In the genomic region with DNA sequence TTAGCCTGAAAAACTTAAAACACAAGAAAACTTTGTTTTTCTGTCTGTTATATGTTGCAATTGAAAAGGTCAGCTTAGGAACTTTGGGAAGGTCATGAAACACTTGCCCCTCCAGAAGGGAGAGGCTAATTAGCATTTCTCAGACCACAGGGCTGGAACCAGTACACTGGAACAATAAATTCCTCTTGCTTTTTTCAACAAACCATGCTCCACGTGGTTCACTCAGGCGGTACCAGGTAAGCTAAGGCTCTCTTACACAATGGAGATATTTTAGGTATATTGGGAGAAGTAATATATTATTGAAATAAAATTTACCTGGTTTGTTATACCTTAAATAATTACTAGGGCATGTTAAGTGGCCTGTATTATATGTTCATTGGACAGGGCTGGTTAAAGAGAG, we compare ENCODE assay signal across 20 mouse cellular contexts.
"Had no signal": no experiment of that assay in that cellular context is flagged by ENCODE, and none has a peak within 500 bp of the region (broad histone marks: within the 10 kb centered on the region; RNA-seq: fewer than 3 reads in every experiment).

No protein-coding gene starts in this region.

- H3K9ac ChIP-seq: lung, embryonic 14.5 days; midbrain, embryonic 12.5 days; neural tube, embryonic 13.5 days; neural tube, embryonic 15.5 days; stomach, embryonic 15.5 days had no signal

- H3K4me1 ChIP-seq: midbrain, embryonic 12.5 days; stomach, embryonic 15.5 days had no signal

- H3K27me3 ChIP-seq: midbrain, embryonic 12.5 days; neural tube, embryonic 13.5 days; neural tube, embryonic 15.5 days; stomach, embryonic 15.5 days had no signal

- H3K4me3 ChIP-seq: midbrain, embryonic 10.5 days; midbrain, embryonic 12.5 days; myocyte; neural tube, embryonic 13.5 days; neural tube, embryonic 15.5 days; stomach, embryonic 15.5 days had no signal

- H3K4me2 ChIP-seq: lung, embryonic 14.5 days; midbrain, embryonic 12.5 days; neural tube, embryonic 13.5 days; neural tube, embryonic 15.5 days; stomach, embryonic 15.5 days had no signal

- ATAC-seq: midbrain, embryonic 16.5 days had no signal

- H3K27ac ChIP-seq: midbrain, embryonic 10.5 days; midbrain, embryonic 12.5 days; neural tube, embryonic 13.5 days; neural tube, embryonic 15.5 days; stomach, embryonic 15.5 days; stomach, postnatal 0 days had no signal

- H3K36me3 ChIP-seq: midbrain, embryonic 10.5 days; midbrain, embryonic 12.5 days; neural tube, embryonic 13.5 days; neural tube, embryonic 15.5 days; stomach, embryonic 15.5 days had no signal

- DNase-seq: lung, adult 18-20 months; lung, embryonic 14.5 days; lung, postnatal 10 days; lung, postnatal 4 days; midbrain, embryonic 14.5 days; retina, postnatal 1 day; right cerebral cortex, adult 18-20 months; right cerebral cortex, postnatal 25 days; right cerebral cortex, postnatal 4 days; thymus, adult 2 months; thymus, postnatal 25 days; thymus, postnatal 4 days had no signal

- H3K9me3 ChIP-seq: midbrain, embryonic 10.5 days; midbrain, embryonic 12.5 days; neural tube, embryonic 13.5 days; neural tube, embryonic 15.5 days; stomach, embryonic 15.5 days had no signal
